Mouse (Mus musculus) neural tube, embryonic 12.5 days (tissue): ENCODE data around the gene Fam221a. TPM values are rescaled to one million over a fixed set of nuclear protein-coding genes. Genes with fewer than 3 reads are reported as not detected.
"Not testable (repeated sequence)": the region's sequence is repeated elsewhere in the genome, so short reads cannot be mapped to it uniquely, and the experiment has no call there.

Source experiments
- ATAC-seq: fragments of 200-750 bp; cut with Nextera tagmentation; 2 replicates; pipeline ENCODE4 v1.8.0; 2017; ENCODE audit warnings: low read depth, mild to moderate bottlenecking, moderate TSS enrichment, moderate library complexity; ENCODE audit not compliant: low FRiP score
- H3K27ac ChIP-seq: fragments of 300-500 bp; sonication (generic); 2 replicates; pipeline ENCODE4 v1.5.1; 2016
- H3K27me3 ChIP-seq: fragments of 300-500 bp; sonication (generic); replicated peaks from 2 replicates; pipeline ENCODE4 v1.6.1; 2016; ENCODE audit warnings: mild to moderate bottlenecking
- H3K36me3 ChIP-seq: fragments of 300-500 bp; sonication (generic); 2 replicates; pipeline ENCODE4 v1.6.1; 2016; ENCODE audit warnings: mild to moderate bottlenecking
- H3K4me1 ChIP-seq: fragments of 300-500 bp; sonication (generic); 2 replicates; pipeline ENCODE4 v1.6.1; 2016
- H3K4me2 ChIP-seq: fragments of 300-500 bp; sonication (generic); replicated peaks from 2 replicates; pipeline ENCODE4 v1.6.1; 2016; ENCODE audit warnings: mild to moderate bottlenecking
- H3K4me3 ChIP-seq: fragments of 300-500 bp; sonication (generic); 2 replicates; pipeline ENCODE4 v1.5.1; 2016
- H3K9ac ChIP-seq: fragments of 300-500 bp; sonication (generic); 2 replicates; pipeline ENCODE4 v1.6.1; 2016; ENCODE audit warnings: mild to moderate bottlenecking
- H3K9me3 ChIP-seq: fragments of 300-500 bp; sonication (generic); 2 replicates; pipeline ENCODE4 v1.6.1; 2016; ENCODE audit warnings: mild to moderate bottlenecking
- WGBS: fragments of 180-500 bp; shearing (Covaris S2); methylation state at CpG from one replicate; pipeline ENCODE4 v1.1.7; 2016; 5-methylcytosine and 5-hydroxymethylcytosine counted together
- polyA plus RNA-seq: library from polyadenylated mRNA; unstranded; fragments of >200 nt; fragmentation: Nextera tagmentation; extraction: Ambion mirVana; gene quantifications from 2 replicates; pipeline ENCODE4 v1.2.1, GENCODE M21; 2016

The Fam221a gene
- polyA plus RNA-seq, 1 experiment from 2014 or later: 4.2 TPM

GRCm38 (mm10) chr6:49397466-49397865, 29.9 kb downstream of the Fam221a start:
- no peak for ATAC-seq
- Histone ChIP-seq H3K4me3 (no peak overlapping the region), H3K4me1 (no peaks in the 10 kb centered on the region), H3K36me3 (no peaks in the 10 kb centered on the region), H3K4me2 (no peak overlapping the region), H3K27me3 (no peaks in the 10 kb centered on the region), H3K27ac (no peak overlapping the region), H3K9ac (no peak overlapping the region), H3K9me3 (no peaks in the 10 kb centered on the region)

GRCm38 (mm10) chr6:49398365-49398764, 30.8 kb downstream of the Fam221a start:
- Histone ChIP-seq H3K36me3 (no peaks in the 10 kb centered on the region), H3K4me3 (no peak overlapping the region), H3K4me2 (no peak overlapping the region), H3K9me3 (no peaks in the 10 kb centered on the region), H3K4me1 (no peaks in the 10 kb centered on the region), H3K27ac (no peak overlapping the region), H3K9ac (no peak overlapping the region), H3K27me3 (no peaks in the 10 kb centered on the region)
- ATAC-seq: no peak

- WGBS: 88% methylated on average over 3 of the region's 3 CpGs
- H3K4me3 ChIP-seq: no peak overlapping the region
- no peaks in the 10 kb centered on the region for H3K36me3 ChIP-seq
- H3K4me1 ChIP-seq: no peaks in the 10 kb centered on the region
- no peak overlapping the region for H3K4me2 ChIP-seq
- H3K27me3 ChIP-seq: no peaks in the 10 kb centered on the region
- H3K27ac ChIP-seq: no peak overlapping the region
- no peak overlapping the region for H3K9ac ChIP-seq
- no peak for ATAC-seq
- no peaks in the 10 kb centered on the region for H3K9me3 ChIP-seq
Measured at GRCm38 (mm10) chr6:49410830-49411229, 43.3 kb downstream of the Fam221a start.

- not testable (repeated sequence) for H3K27me3 ChIP-seq
- 71% methylated on average over 2 of the region's 2 CpGs for WGBS
Measured at GRCm38 (mm10) chr6:49412967-49413366, 45.4 kb downstream of the Fam221a start.

GRCm38 (mm10) chr6:49415971-49416370, 48.4 kb downstream of the Fam221a start:
- no peak overlapping the region for H3K9ac ChIP-seq
- H3K36me3 ChIP-seq: no peaks in the 10 kb centered on the region
- H3K4me3 ChIP-seq: no peak overlapping the region
- H3K27me3 ChIP-seq: no peaks in the 10 kb centered on the region
- no peaks in the 10 kb centered on the region for H3K4me1 ChIP-seq
- no peak for ATAC-seq
- H3K27ac ChIP-seq: no peak overlapping the region
- 73% methylated on average over 1 of the region's 1 CpGs for WGBS
- H3K9me3 ChIP-seq: no peaks in the 10 kb centered on the region
- no peak overlapping the region for H3K4me2 ChIP-seq

More at GRCm38 (mm10) chr6:49412967-49413366, 45.4 kb downstream of the Fam221a start:
- H3K36me3 ChIP-seq, H3K9ac ChIP-seq, H3K4me2 ChIP-seq, H3K9me3 ChIP-seq, H3K4me3 ChIP-seq, H3K4me1 ChIP-seq, ATAC-seq, H3K27ac ChIP-seq: not testable (repeated sequence)

GRCm38 (mm10) chr6:49437306-49437705, 69.8 kb downstream of the Fam221a start:
- no peaks in the 10 kb centered on the region for H3K4me1 ChIP-seq
- H3K4me2 ChIP-seq: no peak overlapping the region
- no peaks in the 10 kb centered on the region for H3K9me3 ChIP-seq
- no peaks in the 10 kb centered on the region for H3K27me3 ChIP-seq
- H3K4me3 ChIP-seq: no peak overlapping the region
- no peaks in the 10 kb centered on the region for H3K36me3 ChIP-seq
- no peak overlapping the region for H3K9ac ChIP-seq
- 72% methylated on average over 1 of the region's 1 CpGs for WGBS
- no peak overlapping the region for H3K27ac ChIP-seq
- no peak for ATAC-seq

Other genes starting within 250 kb of the Fam221a start
- 94.0 and 95.9 TPM in 2 replicates for gene Igf2bp3, start 152.8 kb upstream of the Fam221a start, polyA plus RNA-seq
- gene Tra2a, start 103.7 kb upstream of the Fam221a start, polyA plus RNA-seq: 152 and 166 TPM in 2 replicates
- 6.5 and 7.0 TPM in 2 replicates for gene Ccdc126, start 48.5 kb upstream of the Fam221a start, polyA plus RNA-seq
- not detected in 2 replicates for gene Stk31, start 27.9 kb downstream of the Fam221a start, polyA plus RNA-seq